Mouse (Mus musculus): Measurements from ENCODE around the gene Arel1.
A peak's percentile ranks its signal among the peaks of the same experiment; 100 is the strongest.

The Arel1 gene

DNA sequence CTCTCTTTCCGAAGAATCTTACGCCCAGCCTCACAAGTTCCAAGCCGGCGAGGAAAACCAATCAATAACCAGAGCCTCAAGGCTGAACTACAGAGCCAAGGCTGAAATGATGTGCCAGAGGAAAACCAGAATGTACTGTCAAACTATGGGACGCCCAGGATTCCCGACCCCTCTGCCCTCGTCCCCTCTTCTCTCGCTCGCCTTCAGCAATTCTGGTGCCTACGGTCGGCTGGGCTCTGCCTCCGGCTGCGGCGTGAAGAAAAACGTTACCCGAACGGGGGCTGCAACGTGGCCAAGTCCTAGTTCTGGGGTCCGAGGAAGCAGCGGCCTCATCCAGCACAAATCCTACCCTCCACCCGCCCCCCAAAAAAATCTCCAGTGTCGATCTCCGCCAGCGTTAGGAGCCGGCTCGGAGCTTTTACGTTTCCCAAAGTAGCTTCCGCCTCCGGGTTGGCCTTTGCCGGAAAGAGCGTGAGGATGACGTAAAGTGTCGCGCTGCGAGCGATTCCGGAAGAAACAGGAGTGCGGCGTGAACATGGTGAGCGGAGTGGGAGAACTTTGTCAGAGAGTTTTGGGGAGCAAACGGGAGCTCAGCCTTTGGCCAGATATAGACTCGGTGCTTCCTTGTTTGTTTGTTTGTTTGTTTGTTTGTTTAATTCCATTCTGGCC, at the start of gene Arel1, which contains the start of gene Fcf1:
TSS of gene Arel1 (minus strand) at position 473 of the 669 bp plus-strand sequence.
TSS of gene Fcf1 (plus strand) at position 470 of the 669 bp plus-strand sequence.
- peak; percentile 75 to 81 for DNase-seq

DNA sequence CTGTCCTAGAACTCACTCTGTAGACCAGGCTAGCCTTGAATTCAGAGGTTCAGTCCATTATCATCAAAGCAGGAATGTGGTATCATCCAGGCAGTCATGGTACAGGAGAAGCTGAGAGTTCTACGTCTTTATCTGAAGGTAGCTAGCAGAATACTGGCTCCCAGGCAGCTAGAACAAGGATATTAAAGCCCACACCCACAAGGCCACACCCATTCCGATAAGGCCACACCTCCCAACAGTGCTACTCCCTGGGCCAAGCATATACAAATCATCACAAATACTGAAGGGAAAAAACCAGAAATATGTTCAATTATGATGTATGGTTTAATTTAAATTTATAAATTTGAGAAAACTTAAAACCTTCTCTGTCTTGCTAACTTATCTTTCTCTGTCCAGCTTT, 41.5 kb upstream of the Arel1 start:
- no peak for DNase-seq

DNA sequence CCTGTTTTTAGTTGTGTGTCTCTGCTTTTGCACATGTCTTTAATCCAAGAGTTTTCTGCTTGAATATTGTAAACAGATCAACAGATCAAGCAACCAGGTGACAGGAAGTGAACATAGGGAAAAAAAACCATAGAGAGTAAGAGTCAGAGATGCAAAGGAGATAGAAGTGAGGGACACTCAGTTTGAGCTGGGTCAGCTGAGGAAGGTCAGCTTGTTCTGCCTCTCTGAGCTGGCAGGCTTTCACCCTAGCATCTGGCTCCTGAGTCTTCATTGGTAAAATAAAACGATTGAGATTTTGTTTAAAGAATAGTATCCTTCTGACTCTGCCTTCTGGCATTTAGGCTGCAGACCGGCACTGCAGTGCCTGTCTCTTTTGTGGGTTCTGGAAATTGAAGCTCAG, 39.8 kb upstream of the Arel1 start:
- DNase-seq = no peak

DNA sequence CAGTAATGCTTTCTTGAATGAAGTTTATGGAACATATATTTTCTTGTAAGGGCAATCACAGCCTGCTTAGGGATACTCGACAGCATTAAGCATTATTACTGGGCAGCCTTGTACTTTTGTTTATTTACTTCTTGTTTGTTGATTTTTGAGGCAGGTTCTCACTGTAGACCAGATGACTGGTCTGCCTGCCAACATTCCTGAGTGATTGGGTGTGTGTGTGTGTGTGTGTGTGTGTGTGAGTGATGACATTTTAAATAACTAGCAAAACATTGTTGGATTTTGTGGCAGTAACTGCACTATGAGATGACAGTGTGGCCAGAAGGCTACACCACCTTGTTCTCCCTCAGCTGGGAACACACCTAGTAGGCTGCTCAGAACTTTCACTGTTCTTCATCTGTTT, 39.1 kb upstream of the Arel1 start:
- no peak for DNase-seq

DNA sequence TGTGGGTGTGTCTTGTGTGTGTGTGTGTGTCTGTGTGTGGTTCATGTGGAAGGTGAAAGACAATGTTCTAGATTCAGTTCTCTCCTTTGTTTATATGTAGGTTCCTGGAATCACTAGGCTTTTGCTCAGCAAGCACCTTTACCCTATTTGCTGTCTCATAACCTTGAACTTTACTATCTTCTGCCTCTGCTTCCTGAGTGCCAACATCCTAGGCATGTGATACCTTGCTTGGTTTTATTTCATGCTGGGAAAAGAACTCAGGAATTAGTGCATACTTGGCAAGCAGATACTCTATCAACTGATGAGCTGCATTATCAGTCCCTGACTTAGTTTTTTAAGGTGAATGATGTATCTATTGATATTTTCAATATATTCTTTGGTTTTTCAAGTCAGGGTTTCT, 36.3 kb upstream of the Arel1 start:
- DNase-seq = no peak

- no peak for DNase-seq
These were observed 35.5 kb upstream of the Arel1 start for GRCm38 (mm10) chr12:85006206-85006605.

- DNase-seq = no peak
These were observed 28.4 kb upstream of the Arel1 start for GRCm38 (mm10) chr12:84999053-84999452.

DNA sequence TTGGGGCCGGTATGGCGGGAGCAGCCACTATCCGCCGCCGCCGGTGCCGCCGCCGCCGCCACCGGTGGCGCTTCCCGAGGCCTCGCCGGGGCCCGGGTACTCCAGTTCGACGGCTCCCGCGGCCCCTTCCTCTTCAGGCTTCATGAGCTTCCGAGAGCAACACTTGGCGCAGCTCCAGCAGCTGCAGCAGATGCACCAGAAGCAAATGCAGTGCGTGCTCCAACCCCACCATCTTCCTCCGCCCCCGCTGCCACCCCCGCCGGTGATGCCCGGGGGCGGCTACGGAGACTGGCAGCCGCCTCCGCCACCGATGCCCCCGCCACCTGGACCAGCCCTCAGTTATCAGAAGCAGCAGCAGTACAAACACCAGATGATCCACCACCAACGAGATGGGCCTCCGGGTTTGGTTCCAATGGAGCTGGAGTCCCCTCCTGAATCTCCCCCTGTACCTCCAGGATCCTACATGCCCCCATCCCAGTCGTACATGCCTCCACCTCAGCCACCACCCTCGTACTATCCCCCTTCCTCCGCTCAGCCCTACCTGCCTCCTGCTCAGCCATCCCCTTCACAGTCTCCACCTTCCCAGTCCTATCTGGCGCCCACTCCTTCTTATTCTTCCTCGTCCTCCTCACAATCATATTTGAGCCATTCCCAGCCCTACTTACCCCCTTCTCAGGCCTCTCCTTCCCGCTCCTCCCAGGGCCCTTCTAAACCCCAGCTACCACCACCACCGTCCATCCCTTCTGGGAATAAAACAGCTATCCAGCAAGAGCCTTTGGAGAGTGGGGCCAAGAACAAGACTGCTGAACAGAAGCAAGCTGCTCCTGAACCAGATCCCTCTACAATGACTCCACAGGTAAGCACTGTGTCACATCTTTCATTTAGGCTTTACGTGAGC, 26.1 kb upstream of the Arel1 start:
- peak; percentile 47 to 59 for DNase-seq

DNA sequence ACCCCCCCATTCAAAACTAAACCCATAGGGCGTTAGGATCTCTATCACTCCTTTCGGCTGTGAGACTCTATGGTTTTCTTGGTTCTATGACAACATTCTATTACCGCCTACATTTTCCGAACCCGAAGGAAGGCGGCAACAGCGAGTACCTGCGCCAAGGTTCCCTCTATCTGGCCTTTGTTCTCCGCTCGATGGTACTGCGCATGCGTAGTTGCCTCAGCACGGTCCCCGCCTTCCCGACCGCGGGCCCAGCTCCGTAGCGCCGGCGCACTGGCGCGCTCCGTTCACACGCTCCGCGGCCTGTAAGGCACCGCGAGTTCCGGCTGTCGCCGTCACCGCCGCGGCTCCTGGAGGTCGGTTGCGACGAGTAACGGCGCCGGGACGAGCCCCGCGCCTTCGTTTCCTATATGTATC, 25.4 kb upstream of the Arel1 start, which contains the start of gene Ylpm1:
TSS of gene Ylpm1 (plus strand) at position 239 of the 414 bp plus-strand sequence.
- DNase-seq = peak; percentile 95

DNA sequence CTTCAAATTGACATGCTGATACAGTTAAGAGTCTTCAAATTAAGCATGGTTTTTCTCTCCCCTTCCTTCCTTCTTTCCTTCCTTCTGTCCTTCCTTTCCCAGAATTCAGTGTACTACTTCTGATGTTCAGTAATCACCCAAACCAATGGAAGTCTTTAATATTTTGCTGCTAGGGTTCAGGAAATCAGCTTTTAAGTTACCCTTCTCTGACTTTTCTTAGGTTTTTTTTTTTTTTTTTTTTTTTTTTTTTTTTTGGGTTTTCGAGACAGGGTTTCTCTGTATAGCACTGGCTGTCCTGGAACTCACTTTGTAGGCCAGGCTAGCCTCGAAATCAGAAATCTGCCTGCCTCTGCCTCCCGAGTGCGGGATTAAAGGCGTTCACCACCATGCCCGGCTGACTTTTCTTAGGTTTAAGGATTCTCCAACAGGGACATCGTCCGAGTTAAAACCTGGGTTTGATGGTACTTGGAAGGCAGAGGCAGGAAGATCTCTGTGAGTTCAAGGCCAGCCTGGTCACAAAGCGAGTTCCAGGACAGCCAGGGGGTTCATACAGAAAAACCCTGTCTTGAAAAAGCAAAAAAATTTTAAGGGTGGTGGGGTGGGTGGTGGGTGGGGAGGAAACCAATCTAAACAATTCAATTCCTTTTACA, 24.5 kb upstream of the Arel1 start:
- peak in 1 of 2 experiments; percentile 7 for DNase-seq

DNA sequence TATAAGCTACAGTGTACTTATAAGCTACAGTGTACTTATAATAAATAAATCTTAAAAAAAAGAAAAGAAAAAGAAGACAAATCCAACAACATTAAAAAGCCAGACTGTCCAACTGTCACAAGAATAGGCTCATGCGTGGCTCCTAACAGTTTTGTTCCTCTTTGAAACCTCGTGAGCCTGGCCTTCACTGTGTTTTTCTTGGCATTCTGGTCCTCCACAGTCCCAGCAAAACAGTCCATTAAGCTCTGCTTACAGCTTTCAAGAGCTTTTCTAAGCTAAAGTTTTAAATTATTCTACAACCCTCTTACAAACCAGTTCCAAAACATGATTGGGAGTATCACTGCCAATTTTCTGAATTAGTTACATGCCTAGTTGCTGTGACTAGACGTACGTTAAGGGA, 18.8 kb upstream of the Arel1 start:
- DNase-seq = no peak

DNA sequence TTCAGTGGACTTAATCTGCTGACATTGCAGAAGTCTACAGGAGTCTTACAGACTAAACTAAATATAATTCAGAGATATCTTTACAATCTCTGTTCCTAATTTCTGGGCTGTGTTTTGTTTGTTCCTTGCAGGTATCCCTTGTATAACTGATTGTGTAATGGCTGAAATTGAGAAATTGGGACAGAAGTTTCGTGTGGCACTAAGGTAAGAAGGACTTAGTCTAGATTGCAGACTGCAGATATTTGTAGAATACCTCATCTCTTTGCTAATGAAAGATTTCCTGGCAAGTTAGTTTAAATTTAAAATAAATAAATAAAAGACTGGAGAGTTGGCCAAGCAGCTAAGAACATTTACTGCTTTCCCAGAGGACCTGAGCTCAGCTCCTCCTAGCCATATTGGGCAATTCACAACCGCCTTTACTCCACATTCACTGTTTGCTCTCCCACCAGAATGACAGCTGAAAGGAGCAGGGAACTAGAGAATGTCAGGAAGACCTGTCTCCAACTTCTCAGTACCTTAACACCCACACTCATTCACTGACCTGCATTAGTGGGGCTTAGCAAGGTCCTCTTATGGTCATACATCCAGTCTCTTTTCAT, 8.7 kb upstream of the Arel1 start:
- no peak for DNase-seq

- peak in 1 of 2 experiments; percentile 15 for DNase-seq
These were observed 858 bp downstream of the Arel1 start for GRCm38 (mm10) chr12:84969656-84970427.

DNA sequence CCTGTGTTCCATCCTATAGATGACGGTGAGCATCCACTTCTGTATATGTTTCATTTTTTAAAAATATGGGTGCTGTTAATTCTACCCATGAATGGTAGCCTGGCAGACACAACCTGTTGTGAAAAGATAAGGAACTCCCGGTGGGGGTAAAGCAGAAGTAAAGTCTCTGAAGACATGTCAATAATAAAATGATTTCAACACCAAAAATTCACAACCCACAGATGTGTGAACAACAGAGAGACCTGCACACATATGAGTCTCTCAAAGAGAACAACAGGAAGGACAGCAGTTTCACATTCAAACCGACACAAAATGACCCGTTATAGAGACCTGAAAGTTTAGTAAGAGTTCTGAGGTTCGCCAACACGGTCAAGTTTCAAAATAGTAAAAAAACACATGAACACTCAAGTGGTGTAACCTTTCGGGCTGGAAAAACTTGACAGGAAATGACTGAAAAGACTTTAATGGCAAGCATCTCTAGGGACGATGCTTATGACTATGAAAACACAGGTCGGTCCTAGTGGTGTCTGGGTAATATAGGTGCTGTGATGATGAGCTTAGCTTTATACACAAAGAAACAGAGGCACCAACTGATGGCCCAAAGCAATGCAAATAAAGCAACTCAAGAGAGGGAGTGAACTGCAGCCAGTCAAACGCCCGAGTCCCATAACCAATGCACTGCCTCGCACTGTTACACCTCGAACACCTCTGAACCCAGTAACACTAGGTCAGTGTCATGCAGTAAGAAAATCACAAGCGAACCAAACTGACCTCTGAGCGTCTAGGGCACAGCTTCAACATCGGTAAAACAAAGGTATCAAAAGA, 1.7 kb downstream of the Arel1 start:
- no peak for DNase-seq

- DNase-seq = no peak
These were observed 8.1 kb downstream of the Arel1 start for GRCm38 (mm10) chr12:84962606-84963005.

- DNase-seq = no peak
These were observed 11.8 kb downstream of the Arel1 start for GRCm38 (mm10) chr12:84958794-84959356.

DNA sequence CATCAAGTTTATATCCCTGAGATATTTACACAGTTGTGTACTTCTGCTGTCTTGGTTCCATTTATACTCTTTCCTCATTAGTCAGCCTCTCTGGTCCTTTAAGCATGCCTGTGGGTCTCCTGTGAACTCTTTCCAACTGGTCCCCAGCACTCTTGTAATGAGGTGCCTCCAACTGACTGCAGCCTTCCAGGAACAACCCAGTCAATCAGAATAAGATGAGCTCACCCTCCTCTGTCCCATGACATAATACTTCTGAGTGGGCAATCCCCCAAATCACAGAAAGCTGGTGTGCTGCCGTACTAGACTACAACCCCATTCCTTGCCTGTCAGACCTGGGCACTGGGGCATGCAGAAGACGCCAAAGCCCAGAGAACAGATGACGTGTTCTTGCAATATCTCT, 14.4 kb downstream of the Arel1 start:
- no peak for DNase-seq

- no peak for DNase-seq
These were observed 18.3 kb downstream of the Arel1 start for GRCm38 (mm10) chr12:84952351-84952750.

DNA sequence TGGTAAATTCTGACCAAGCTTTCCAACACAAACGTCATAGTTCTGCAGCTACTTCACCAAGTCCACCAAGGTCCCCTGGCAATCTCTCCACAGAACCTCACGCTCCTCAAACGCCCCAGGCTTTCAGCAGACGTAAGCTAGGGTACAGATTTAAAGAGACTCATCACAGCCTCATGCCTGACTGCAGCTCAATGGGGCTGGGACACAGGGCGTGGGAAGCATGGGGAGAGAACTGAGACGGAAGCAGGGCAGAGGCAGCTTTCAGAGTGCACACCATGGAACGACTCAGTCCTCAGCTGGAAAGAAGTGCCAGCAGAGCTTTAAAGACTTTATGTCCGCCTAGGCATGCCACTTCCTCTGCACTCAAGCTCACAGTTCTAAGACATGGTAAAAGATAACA, 19.2 kb downstream of the Arel1 start:
- no peak for DNase-seq

GRCm38 (mm10) chr12:84950763-84951162, 19.9 kb downstream of the Arel1 start:
- no peak for DNase-seq
